Mouse (Mus musculus) heart, embryonic 14.5 days (tissue): ENCODE results near the gene Nme4. TPM values are rescaled to one million over a fixed set of nuclear protein-coding genes. Genes with fewer than 3 reads are reported as not detected.

Experiments used
- ATAC-seq: fragments of 200-750 bp; cut with Nextera tagmentation; 2 replicates; pipeline ENCODE4 v1.8.0; 2017; ENCODE audit warnings: low read depth, moderate TSS enrichment; ENCODE audit not compliant: insufficient number of reproducible peaks, insufficient read depth, low FRiP score
- H3K27ac ChIP-seq, 2 experiments: fragments of 200-500 bp in 1 of 2; fragments of 300-500 bp in 1 of 2; sonication (generic) in 1 of 2; replicated peaks in 1 of 2; 2 replicates each; pipeline ENCODE4 v1.5.1; 2012 to 2014; ENCODE audit warnings: low read depth in 2 of 2, low read length in 2 of 2, control low read depth in 1 of 2, mild to moderate bottlenecking in 1 of 2, mixed read lengths in 1 of 2; ENCODE audit not compliant: control insufficient read depth in 1 of 2, insufficient read depth in 1 of 2
- H3K27me3 ChIP-seq: fragments of 300-500 bp; sonication (generic); 2 replicates; pipeline ENCODE4 v1.6.1; 2014; ENCODE audit warnings: mild to moderate bottlenecking, low read length, control low read depth; ENCODE audit not compliant: control insufficient read depth, insufficient read depth
- H3K36me3 ChIP-seq: fragments of 300-500 bp; sonication (generic); 2 replicates; pipeline ENCODE4 v1.6.1; 2014; ENCODE audit warnings: mild to moderate bottlenecking, control low read depth, low read length, mixed read lengths; ENCODE audit not compliant: control insufficient read depth, insufficient read depth
- H3K4me1 ChIP-seq, 2 experiments: fragments of 200-500 bp in 1 of 2; fragments of 300-500 bp in 1 of 2; sonication (generic) in 1 of 2; 2 replicates each; pipeline ENCODE4 v1.6.1; 2012 to 2014; ENCODE audit warnings: low read length in 2 of 2, control low read depth in 1 of 2, mixed read lengths in 1 of 2; ENCODE audit not compliant: control insufficient read depth in 2 of 2, insufficient read depth in 2 of 2
- H3K4me2 ChIP-seq: fragments of 300-500 bp; sonication (generic); 2 replicates; pipeline ENCODE4 v1.6.1; 2014; ENCODE audit warnings: mild to moderate bottlenecking, low read length
- H3K4me3 ChIP-seq, 2 experiments: fragments of 200-500 bp in 1 of 2; fragments of 300-500 bp in 1 of 2; sonication (generic) in 1 of 2; 2 replicates each; pipeline ENCODE4 v1.5.1; 2012 to 2014; ENCODE audit warnings: low read length in 2 of 2, mild to moderate bottlenecking in 2 of 2, control low read depth in 1 of 2, low read depth in 1 of 2, moderate library complexity in 1 of 2; ENCODE audit not compliant: control insufficient read depth in 1 of 2, insufficient read depth in 1 of 2
- H3K9ac ChIP-seq: fragments of 300-500 bp; sonication (generic); 2 replicates; pipeline ENCODE4 v1.6.1; 2014; ENCODE audit warnings: mild to moderate bottlenecking, low read length
- H3K9me3 ChIP-seq: fragments of 300-500 bp; sonication (generic); 2 replicates; pipeline ENCODE4 v1.6.1; 2016; ENCODE audit warnings: low read length, control low read depth; ENCODE audit not compliant: control insufficient read depth
- WGBS: fragments of 180-500 bp; shearing (Covaris S2); extraction: QIAGEN DNeasy Blood & Tissue Kit; methylation state at CpG from one replicate; pipeline ENCODE4 v1.1.7; 2014; 5-methylcytosine and 5-hydroxymethylcytosine counted together
- polyA plus RNA-seq: library from polyadenylated mRNA; unstranded; fragments of >200 nt; fragmentation: Nextera tagmentation; extraction: Ambion mirVana; gene quantifications from 2 replicates; pipeline ENCODE4 v1.2.1, GENCODE M21; 2014

Nme4 gene
- polyA plus RNA-seq, 1 experiment from 2014 or later: 68.2 TPM

DNA sequence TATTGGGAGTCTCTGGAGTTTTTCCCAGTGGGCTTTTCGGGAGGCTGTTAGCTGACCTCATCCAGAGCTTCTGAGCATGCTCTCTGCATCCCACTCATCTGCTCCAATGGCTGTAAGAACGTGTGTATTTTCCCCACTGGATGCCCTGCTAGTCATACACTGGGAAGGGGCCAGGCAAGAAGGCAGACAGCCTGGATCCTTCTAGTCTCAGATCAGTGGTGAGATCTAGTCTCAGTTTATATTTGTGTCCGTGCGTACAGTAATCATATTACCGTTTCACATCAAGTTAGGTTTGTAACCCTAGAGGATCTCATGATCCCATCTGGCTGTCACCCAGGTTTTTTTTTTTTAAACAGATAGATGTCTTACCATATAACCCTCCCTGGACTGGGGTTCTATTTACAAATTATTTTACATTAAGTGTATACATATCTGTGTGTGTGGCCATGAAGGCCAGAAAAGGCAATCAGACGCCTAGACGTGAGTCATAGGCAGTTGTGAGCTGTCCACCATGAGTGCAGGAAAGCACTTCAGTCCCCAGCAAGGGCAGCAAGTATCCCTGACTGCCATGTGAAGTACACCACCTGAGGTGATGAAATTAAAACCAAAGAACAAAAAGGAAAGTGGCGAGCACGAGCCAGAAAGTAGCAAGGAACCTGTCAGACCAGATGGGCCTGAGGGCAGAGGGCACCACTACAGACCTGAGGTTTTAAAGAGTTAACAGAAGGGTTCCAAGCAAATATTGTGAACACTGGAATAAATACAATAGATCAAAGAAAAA is 37.4 kb downstream of the Nme4 start:
- no peak overlapping the region for H3K27ac ChIP-seq
- no peaks in the 10 kb centered on the region for H3K9me3 ChIP-seq
- no peak overlapping the region for H3K4me2 ChIP-seq
- no peaks in the 10 kb centered on the region for H3K27me3 ChIP-seq
- H3K9ac ChIP-seq: no peak overlapping the region
- 72% methylated on average over 9 of the region's 9 CpGs for WGBS
- H3K36me3 ChIP-seq: peaks cover 19% of the 10 kb centered on the region
- H3K4me1 ChIP-seq: peaks cover 8 to 14% of the 10 kb centered on the region in 2 experiments
- ATAC-seq: no peak
- H3K4me3 ChIP-seq: no peak overlapping the region

- WGBS: 76% methylated on average over 8 of the region's 8 CpGs
- ATAC-seq: no peak
These were observed 38.1 kb downstream of the Nme4 start for GRCm38 (mm10) chr17:26057278-26057677.

DNA sequence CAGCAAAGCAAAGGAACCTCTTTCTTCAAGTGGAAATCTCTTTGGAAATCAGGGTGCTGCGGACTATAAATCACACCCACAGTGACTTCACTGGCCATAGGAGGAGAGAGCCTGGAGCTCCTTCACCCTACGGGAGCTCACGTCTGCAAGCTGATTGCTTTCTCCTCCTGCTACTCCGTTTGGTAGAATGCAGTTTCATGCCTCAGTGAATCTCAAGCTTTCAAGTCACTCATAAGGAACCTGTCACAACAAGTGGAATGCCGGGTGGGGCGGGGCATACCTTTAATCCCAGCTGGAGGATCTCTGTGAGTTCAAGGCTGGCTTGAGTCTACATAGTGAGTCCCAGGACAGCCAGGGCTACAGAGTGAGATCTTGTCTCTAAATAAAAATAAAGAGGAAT is 40.2 kb downstream of the Nme4 start:
- Histone ChIP-seq H3K27me3 (no peaks in the 10 kb centered on the region), H3K4me1 (peaks cover 8 to 14% of the 10 kb centered on the region in 2 experiments), H3K27ac (no peak overlapping the region), H3K4me3 (no peak overlapping the region), H3K36me3 (peaks cover 19% of the 10 kb centered on the region), H3K4me2 (no peak overlapping the region), H3K9me3 (no peaks in the 10 kb centered on the region), H3K9ac (no peak overlapping the region)
- no peak for ATAC-seq
- 66% methylated on average over 6 of the region's 6 CpGs for WGBS

More at GRCm38 (mm10) chr17:26057278-26057677, 38.1 kb downstream of the Nme4 start:
- no peak overlapping the region for H3K27ac ChIP-seq
- no peak overlapping the region for H3K9ac ChIP-seq
- peaks cover 19% of the 10 kb centered on the region for H3K36me3 ChIP-seq
- no peaks in the 10 kb centered on the region for H3K27me3 ChIP-seq
- no peaks in the 10 kb centered on the region for H3K9me3 ChIP-seq
- no peak overlapping the region for H3K4me2 ChIP-seq
- H3K4me1 ChIP-seq: peaks cover 8 to 14% of the 10 kb centered on the region in 2 experiments
- H3K4me3 ChIP-seq: no peak overlapping the region

- H3K4me3 ChIP-seq: no peak overlapping the region
- 48% methylated on average over 17 of the region's 17 CpGs for WGBS
- no peaks in the 10 kb centered on the region for H3K9me3 ChIP-seq
- H3K27me3 ChIP-seq: no peaks in the 10 kb centered on the region
- H3K9ac ChIP-seq: no peak overlapping the region
- H3K36me3 ChIP-seq: peaks cover 19% of the 10 kb centered on the region
- H3K27ac ChIP-seq: 0 out of 4 replicates have a peak overlapping the region, but pooled peaks of 1 of the 2 experiments have one; percentile 53
- ATAC-seq: no peak
- H3K4me2 ChIP-seq: 0 out of 2 replicates have a peak overlapping the region, but pooled peaks have one; percentile 16
- H3K4me1 ChIP-seq: peaks cover 8 to 14% of the 10 kb centered on the region in 2 experiments
These were observed 41.1 kb downstream of the Nme4 start for GRCm38 (mm10) chr17:26054133-26054845.

DNA sequence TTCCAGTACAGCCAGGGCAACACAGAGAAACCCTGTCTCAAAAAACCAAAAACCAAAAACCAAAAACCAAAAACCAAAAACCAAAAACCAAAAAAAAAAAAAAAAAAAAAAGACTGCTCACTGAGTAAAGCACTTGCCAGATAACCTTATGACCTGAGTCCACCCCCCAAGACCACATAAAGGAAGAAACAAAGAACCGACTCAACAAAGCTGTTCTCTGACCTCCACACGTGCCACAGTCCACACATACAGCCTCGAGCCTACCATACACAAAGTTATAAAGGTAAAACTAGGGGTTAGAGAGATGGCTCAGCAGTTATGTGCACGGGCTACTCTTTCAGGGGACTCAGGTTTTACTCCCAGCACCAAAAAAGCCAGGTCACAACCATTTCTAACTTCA is 42.7 kb downstream of the Nme4 start:
- ATAC-seq: no peak

DNA sequence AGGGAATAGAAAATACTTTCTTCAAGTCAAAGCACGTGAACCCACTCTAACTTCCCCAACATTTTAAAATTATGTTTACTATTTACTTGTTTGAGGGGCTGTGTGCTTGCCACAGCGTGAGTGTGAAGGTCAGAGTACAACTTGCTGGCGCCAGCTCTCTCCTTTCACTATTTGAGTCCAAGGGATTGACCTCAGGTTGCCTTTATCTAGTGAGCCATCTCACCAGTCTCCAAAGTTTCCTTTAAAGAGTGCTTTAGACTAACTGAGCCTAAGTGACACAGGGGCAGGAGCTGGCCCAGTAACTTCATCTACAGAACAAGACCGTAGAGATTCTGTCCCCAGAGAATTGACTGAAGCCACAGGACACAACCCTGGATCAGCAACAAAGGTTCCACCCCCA is 43.3 kb downstream of the Nme4 start:
- Histone ChIP-seq H3K36me3 (peaks cover 7% of the 10 kb centered on the region; the same call in 1 of the 2 replicates), H3K9ac (no peak overlapping the region), H3K4me3 (no peak overlapping the region), H3K27ac (no peak overlapping the region), H3K27me3 (no peaks in the 10 kb centered on the region), H3K4me2 (no peak overlapping the region), H3K4me1 (peaks cover 10 to 19% of the 10 kb centered on the region in 2 experiments), H3K9me3 (no peaks in the 10 kb centered on the region)
- 91% methylated on average over 4 of the region's 4 CpGs for WGBS
- ATAC-seq: no peak

More for the DNA sequence above, 42.7 kb downstream of the Nme4 start:
- Histone ChIP-seq H3K9me3 (no peaks in the 10 kb centered on the region), H3K27me3 (no peaks in the 10 kb centered on the region), H3K27ac (no peak overlapping the region), H3K4me3 (no peak overlapping the region), H3K4me2 (no peak overlapping the region), H3K9ac (no peak overlapping the region), H3K4me1 (peaks cover 10 to 19% of the 10 kb centered on the region in 2 experiments), H3K36me3 (peaks cover 8% of the 10 kb centered on the region; the same call in 1 of the 2 replicates)
- WGBS: 78% methylated on average over 4 of the region's 4 CpGs

GRCm38 (mm10) chr17:26048118-26048517 is 47.3 kb downstream of the Nme4 start:
- H3K9ac ChIP-seq: no peak overlapping the region
- H3K9me3 ChIP-seq: no peaks in the 10 kb centered on the region
- no peaks in the 10 kb centered on the region for H3K36me3 ChIP-seq
- H3K4me1 ChIP-seq: peaks cover 11 to 32% of the 10 kb centered on the region in 2 experiments
- no peak overlapping the region for H3K4me3 ChIP-seq
- H3K27me3 ChIP-seq: no peaks in the 10 kb centered on the region
- peak overlapping the region; percentile 19 to 28; a peak in 1 of 4 replicates for H3K27ac ChIP-seq
- WGBS: 62% methylated on average over 8 of the region's 8 CpGs
- 0 out of 2 replicates have a peak overlapping the region, but pooled peaks have one; percentile 3 for H3K4me2 ChIP-seq
- no peak for ATAC-seq
